Mouse (Mus musculus) stomach, postnatal 0 days (tissue): Measurements from ENCODE around the gene Arid1b.

Experiments used
- CTCF ChIP-seq: IDR thresholded peaks from 2 replicates; pipeline ENCODE4 v1.5.1; 2016; ENCODE audit warnings: antibody characterized with exemption, low read depth, mild to moderate bottlenecking, moderate library complexity
- EP300 ChIP-seq: optimal IDR thresholded peaks from 2 replicates; pipeline ENCODE3; 2016; ENCODE audit warnings: antibody characterized with exemption

DNA sequence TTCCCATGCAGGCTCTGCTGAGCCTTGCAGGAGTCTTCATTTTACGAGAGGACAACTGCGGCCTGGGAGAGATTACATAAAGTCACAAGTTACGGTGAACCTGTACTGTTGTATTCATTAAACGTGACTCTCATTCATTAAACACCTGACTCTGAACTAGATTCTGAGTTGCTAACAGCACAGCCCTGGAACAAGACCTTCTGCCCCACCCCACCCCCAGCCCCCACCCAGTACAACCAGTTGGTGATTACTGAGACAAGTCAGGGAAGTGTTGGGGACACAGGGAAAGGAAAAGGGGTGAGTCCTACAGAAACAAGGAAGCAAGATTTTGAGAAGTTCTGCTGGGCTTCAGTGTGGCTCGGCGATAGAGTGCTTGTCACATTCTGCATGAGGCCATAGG, 281.6 kb downstream of the Arid1b start:
- TF ChIP-seq CTCF (no peak), EP300 (no peak)
